In genomic region chr14:55234639-55235038, GRCm38 (mm10) we compare ENCODE assay signal across 20 mouse cellular contexts. TPM values are rescaled to one million over a fixed set of nuclear protein-coding genes. Genes with fewer than 3 reads are reported as not detected.
"Had no signal": no experiment of that assay in that cellular context is flagged by ENCODE, and none has a peak within 500 bp of the region (broad histone marks: within the 10 kb centered on the region; RNA-seq: fewer than 3 reads in every experiment).

No protein-coding gene starts in this region.

- ATAC-seq: intestine, embryonic 15.5 days; liver, postnatal 0 days; midbrain, embryonic 16.5 days had no signal

- H3K4me3 ChIP-seq: intestine, embryonic 15.5 days; layer of hippocampus, adult 2 months; limb, embryonic 12.5 days; liver, embryonic 13.5 days; lung, embryonic 15.5 days; megakaryocyte, embryonic 14.5 days; neural tube, embryonic 13.5 days had no signal

- H3K27ac ChIP-seq: intestine, embryonic 15.5 days; layer of hippocampus, adult 2 months; limb, embryonic 12.5 days; liver, embryonic 13.5 days; lung, embryonic 15.5 days; macrophage; neural tube, embryonic 13.5 days; stomach, postnatal 0 days had no signal

- DNase-seq: kidney, adult 18-20 months; kidney, postnatal 10 days; kidney, postnatal 4 days; liver; liver, embryonic 13.5 days; liver, postnatal 0 days; lung, postnatal 14 days; retina, postnatal 1 day; thymus, postnatal 4 days had no signal

RNA-seq across cellular contexts. Expression of gene Dhrs2, which starts 12.8 kb away (rescaled TPM):
- total RNA-seq: layer of hippocampus, adult 2 months; layer of hippocampus, postnatal 25 days; left cerebral cortex, postnatal 10 days had no signal
